Mouse (Mus musculus) erythroblast, embryonic 14.5 days (primary cell): ENCODE measurements around the gene Ppm1b.

ENCODE experiments used
- GATA1 ChIP-seq: IDR thresholded peaks from 2 replicates; pipeline ENCODE4 v1.6.1; 2012; ENCODE audit warnings: low read length, inconsistent platforms, mixed read lengths
- TAL1 ChIP-seq: IDR thresholded peaks from 3 replicates; pipeline ENCODE4 v1.6.1; 2012; ENCODE audit warnings: low read length, inconsistent platforms, mixed read lengths

- TF ChIP-seq TAL1 (no peak), GATA1 (no peak)
Observed at GRCm38 (mm10) chr17:85072383-85072782, 115.8 kb downstream of the Ppm1b start.
